Mouse (Mus musculus) embryonic facial prominence, embryonic 11.5 days (tissue): ENCODE measurements at regions not wholly inside any gene's neighbourhood (a gene's known extent, or its start where the extent isn't known, plus 50 kb on each side); places are given as distances from the start of the nearest gene placed in this dataset.

Experiments
- ATAC-seq: fragments of 200-750 bp; cut with Nextera tagmentation; replicated peaks from 2 replicates; pipeline ENCODE4 v1.8.0; 2017; ENCODE audit warnings: low read depth; ENCODE audit not compliant: insufficient number of reproducible peaks, low FRiP score, low TSS enrichment
- DNase-seq: peaks from one replicate; pipeline ENCODE4 v3.0.0-alpha.2; 2015; ENCODE audit warnings: low spot score
- H3K27ac ChIP-seq: fragments of 300-500 bp; sonication (generic); replicated peaks from 2 replicates; pipeline ENCODE4 v1.5.1; 2014; ENCODE audit warnings: mild to moderate bottlenecking, low read depth, low read length, control low read depth
- H3K27me3 ChIP-seq: fragments of 300-500 bp; sonication (generic); 2 replicates; pipeline ENCODE4 v1.6.1; 2014; ENCODE audit warnings: mild to moderate bottlenecking, low read length, moderate library complexity, mixed read lengths; ENCODE audit not compliant: control insufficient read depth, insufficient read depth
- H3K36me3 ChIP-seq: fragments of 300-500 bp; sonication (generic); replicated peaks from 2 replicates; pipeline ENCODE4 v1.6.1; 2014; ENCODE audit warnings: low read depth, mild to moderate bottlenecking, low read length, moderate library complexity, mixed read lengths; ENCODE audit not compliant: control insufficient read depth, insufficient read depth
- H3K4me1 ChIP-seq: fragments of 300-500 bp; sonication (generic); 2 replicates; pipeline ENCODE4 v1.6.1; 2014; ENCODE audit warnings: low read length, mixed read lengths; ENCODE audit not compliant: control insufficient read depth, insufficient read depth
- H3K4me2 ChIP-seq: fragments of 300-500 bp; sonication (generic); 2 replicates; pipeline ENCODE4 v1.6.1; 2014; ENCODE audit warnings: low read depth, mild to moderate bottlenecking, control low read depth, low read length, moderate library complexity
- H3K4me3 ChIP-seq: fragments of 300-500 bp; sonication (generic); 2 replicates; pipeline ENCODE4 v1.5.1; 2014; ENCODE audit warnings: low read depth, low read length, control low read depth
- H3K9ac ChIP-seq: fragments of 300-500 bp; sonication (generic); replicated peaks from 2 replicates; pipeline ENCODE4 v1.6.1; 2014; ENCODE audit warnings: mild to moderate bottlenecking, control low read depth, low read length
- H3K9me3 ChIP-seq: fragments of 300-500 bp; sonication (generic); replicated peaks from 2 replicates; pipeline ENCODE4 v1.6.1; 2016; ENCODE audit warnings: mild to moderate bottlenecking, low read length, inconsistent platforms, mixed read lengths; ENCODE audit not compliant: control insufficient read depth
- WGBS: fragments of 180-500 bp; shearing (Covaris S2); extraction: QIAGEN DNeasy Blood & Tissue Kit; methylation state at CpG from one replicate; pipeline ENCODE4 v1.1.7; 2014; 5-methylcytosine and 5-hydroxymethylcytosine counted together

GRCm38 (mm10) chr5:131377136-131377535 lies 68.8 kb upstream of the Galnt17 start:
- ATAC-seq (no peak), DNase-seq (no peak)
- WGBS, result 86% methylated on average over 5 of the region's 5 CpGs
- H3K9me3 ChIP-seq, result no peaks in the 10 kb centered on the region
- no peak overlapping the region for H3K4me3 ChIP-seq
- no peaks in the 10 kb centered on the region for H3K4me1 ChIP-seq
- no peak overlapping the region for H3K9ac ChIP-seq
- H3K27me3 ChIP-seq, result no peaks in the 10 kb centered on the region
- H3K36me3 ChIP-seq, result no peaks in the 10 kb centered on the region
- H3K4me2 ChIP-seq, result no peak overlapping the region
- H3K27ac ChIP-seq, result no peak overlapping the region

DNA sequence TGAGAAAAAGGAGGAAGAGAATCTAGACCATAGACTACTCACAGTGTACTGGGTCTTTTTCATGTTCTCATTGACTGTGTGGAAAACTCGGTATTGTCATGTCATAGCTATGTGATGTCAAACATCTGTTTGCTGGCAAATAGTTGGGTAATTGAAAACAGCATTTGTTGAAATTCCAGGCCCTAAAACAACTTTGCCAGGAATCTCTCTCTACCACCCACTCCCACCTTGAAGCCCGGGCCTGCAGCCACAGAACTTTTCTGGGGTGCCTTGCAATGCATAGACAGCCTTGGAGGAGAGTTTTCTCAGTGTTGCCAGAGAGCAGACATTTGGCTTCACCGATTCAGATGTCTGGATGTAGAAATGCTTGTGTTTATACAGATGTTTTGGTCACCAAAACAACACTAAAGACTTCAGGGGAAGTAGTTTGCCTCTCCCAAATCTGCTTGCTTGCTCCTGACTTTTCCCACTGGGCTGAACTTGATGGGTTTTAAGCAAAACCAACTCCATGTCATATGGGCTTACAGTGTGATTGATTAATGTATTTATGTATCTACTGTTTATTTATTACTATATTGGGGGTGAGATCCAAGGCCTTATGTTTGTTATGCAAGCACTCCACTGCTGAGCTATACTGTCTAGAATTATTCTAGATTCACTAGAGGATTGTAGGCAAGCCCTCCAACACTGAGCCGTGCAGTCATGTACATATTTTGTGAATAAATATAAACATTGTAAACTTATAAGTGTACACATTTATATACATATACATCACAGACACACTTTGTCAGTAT lies 63.2 kb upstream of the Galnt17 start:
- Histone ChIP-seq H3K4me2 (no peak overlapping the region), H3K9me3 (no peaks in the 10 kb centered on the region), H3K27me3 (no peaks in the 10 kb centered on the region), H3K9ac (no peak overlapping the region), H3K36me3 (no peaks in the 10 kb centered on the region), H3K27ac (no peak overlapping the region), H3K4me1 (no peaks in the 10 kb centered on the region), H3K4me3 (no peak overlapping the region)
- 43% methylated on average over 4 of the region's 4 CpGs for WGBS
- DNase-seq (peak; percentile 72), ATAC-seq (no peak)

DNA sequence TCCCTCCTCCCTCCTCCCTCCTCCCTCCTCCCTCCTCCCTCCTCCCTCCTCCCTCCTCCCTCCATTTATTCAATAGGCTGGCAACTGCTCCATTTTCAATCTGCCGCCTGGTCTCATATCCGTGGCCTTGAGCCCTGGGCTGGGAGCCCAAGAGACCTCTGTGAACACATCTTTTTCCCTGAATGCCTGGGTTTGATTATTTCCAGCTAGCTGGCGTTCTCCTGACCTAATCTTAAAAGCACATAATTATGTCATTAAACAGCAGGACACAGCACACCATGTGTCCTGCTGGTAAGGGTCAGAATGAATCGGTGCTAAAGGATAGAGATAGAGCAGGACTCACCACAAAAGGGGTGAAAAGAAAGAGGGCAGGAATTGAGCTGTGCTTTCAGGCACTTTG lies 59.2 kb upstream of the Galnt17 start:
- Histone ChIP-seq H3K27me3 (no peaks in the 10 kb centered on the region), H3K4me1 (no peaks in the 10 kb centered on the region), H3K9ac (no peak overlapping the region), H3K9me3 (no peaks in the 10 kb centered on the region), H3K4me3 (no peak overlapping the region), H3K27ac (no peak overlapping the region), H3K4me2 (no peak overlapping the region), H3K36me3 (no peaks in the 10 kb centered on the region)
- peak; percentile 54 for DNase-seq
- ATAC-seq, result no peak
- 27% methylated on average over 4 of the region's 4 CpGs for WGBS

GRCm38 (mm10) chr5:131359831-131360230 lies 51.5 kb upstream of the Galnt17 start:
- Histone ChIP-seq H3K4me1 (no peaks in the 10 kb centered on the region), H3K36me3 (no peaks in the 10 kb centered on the region), H3K4me3 (no peak overlapping the region), H3K4me2 (no peak overlapping the region), H3K27ac (no peak overlapping the region), H3K9me3 (no peaks in the 10 kb centered on the region), H3K9ac (no peak overlapping the region), H3K27me3 (no peaks in the 10 kb centered on the region)
- no peak for ATAC-seq
- WGBS, result 80% methylated on average over 3 of the region's 3 CpGs
- DNase-seq, result no peak
